20 mouse cellular contexts compared by ENCODE assay signal in genomic region chr2:48494632-48495031, GRCm38 (mm10).
"Had no signal": no experiment of that assay in that cellular context is flagged by ENCODE, and none has a peak within 500 bp of the region (broad histone marks: within the 10 kb centered on the region; RNA-seq: fewer than 3 reads in every experiment).

No protein-coding gene starts in this region.

- H3K36me3 ChIP-seq: heart, embryonic 10.5 days; heart, embryonic 12.5 days; hindbrain, embryonic 10.5 days; hindbrain, embryonic 12.5 days; intestine, embryonic 15.5 days; limb, embryonic 10.5 days; limb, embryonic 12.5 days had no signal

- H3K27me3 ChIP-seq: heart, embryonic 12.5 days; hindbrain, embryonic 12.5 days; intestine, embryonic 15.5 days had no signal

- H3K9me3 ChIP-seq: heart, embryonic 10.5 days; heart, embryonic 12.5 days; hindbrain, embryonic 10.5 days; hindbrain, embryonic 12.5 days; intestine, embryonic 15.5 days; limb, embryonic 10.5 days; limb, embryonic 12.5 days had no signal

- H3K9ac ChIP-seq: heart, embryonic 12.5 days; hindbrain, embryonic 12.5 days; hindbrain, embryonic 14.5 days; intestine, embryonic 15.5 days; limb, embryonic 12.5 days had no signal

- H3K4me3 ChIP-seq: gastrocnemius, adult 2 months; heart, embryonic 10.5 days; heart, embryonic 12.5 days; hindbrain, embryonic 10.5 days; hindbrain, embryonic 12.5 days; intestine, embryonic 15.5 days; layer of hippocampus, adult 2 months; left cerebral cortex, adult 2 months; limb, embryonic 10.5 days; limb, embryonic 12.5 days had no signal

- H3K4me2 ChIP-seq: heart, embryonic 12.5 days; hindbrain, embryonic 12.5 days; hindbrain, embryonic 14.5 days; intestine, embryonic 15.5 days; limb, embryonic 12.5 days had no signal

- H3K4me1 ChIP-seq: heart, embryonic 10.5 days; heart, embryonic 12.5 days; hindbrain, embryonic 10.5 days; hindbrain, embryonic 12.5 days had no signal

- H3K27ac ChIP-seq: gastrocnemius, adult 2 months; heart, embryonic 10.5 days; hindbrain, embryonic 10.5 days; hindbrain, embryonic 12.5 days; hindbrain, embryonic 14.5 days; intestine, embryonic 15.5 days; layer of hippocampus, adult 2 months; left cerebral cortex, adult 2 months had no signal

- DNase-seq: gastrocnemius, adult 2 months; gastrocnemius, postnatal 10 days; gastrocnemius, postnatal 25 days; heart, adult 18-20 months; heart, postnatal 10 days; heart, postnatal 4 days; liver had no signal

- ATAC-seq: hindbrain, embryonic 16.5 days; inflammation-experienced regulatory T-cells, adult 6 months; intestine, postnatal 0 days had no signal
